Mouse (Mus musculus) gastrocnemius, adult 2 months (tissue): ENCODE measurements at regions not wholly inside any gene's neighbourhood (a gene's known extent, or its start where the extent isn't known, plus 50 kb on each side); places are given as distances from the start of the nearest gene placed in this dataset.
A peak's percentile ranks its signal among the peaks of the same experiment; 100 is the strongest.

Experiments
- DNase-seq: peaks from one replicate; pipeline ENCODE4 v3.0.0; 2022
- H3K27ac ChIP-seq: fragments of 200-600 bp; 2 replicates; pipeline ENCODE4 v1.8.1; 2022; ENCODE audit warnings: mild to moderate bottlenecking
- H3K4me3 ChIP-seq: fragments of 200-600 bp; 2 replicates; pipeline ENCODE4 v1.8.1; 2022; ENCODE audit warnings: mild to moderate bottlenecking, moderate library complexity
- CTCF ChIP-seq: fragments of 200-600 bp; IDR thresholded peaks from 2 replicates; pipeline ENCODE4 v1.8.1; 2022; ENCODE audit warnings: antibody characterized with exemption, mild to moderate bottlenecking, moderate library complexity
- intact Hi-C: fragments of 180-260 bp; cut with DNase I; formaldehyde crosslinking; loops from one replicate; pipeline ENCODE4 v1.15.1; 2025

- H3K27ac ChIP-seq, result no peak overlapping the region
- H3K4me3 ChIP-seq, result no peak overlapping the region
- no peak for DNase-seq
- TF ChIP-seq CTCF, result no peak
- intact Hi-C loops, result no loop called here
These were observed 246.0 kb upstream of the Cd180 start for GRCm38 (mm10) chr13:102447310-102447709.

DNA sequence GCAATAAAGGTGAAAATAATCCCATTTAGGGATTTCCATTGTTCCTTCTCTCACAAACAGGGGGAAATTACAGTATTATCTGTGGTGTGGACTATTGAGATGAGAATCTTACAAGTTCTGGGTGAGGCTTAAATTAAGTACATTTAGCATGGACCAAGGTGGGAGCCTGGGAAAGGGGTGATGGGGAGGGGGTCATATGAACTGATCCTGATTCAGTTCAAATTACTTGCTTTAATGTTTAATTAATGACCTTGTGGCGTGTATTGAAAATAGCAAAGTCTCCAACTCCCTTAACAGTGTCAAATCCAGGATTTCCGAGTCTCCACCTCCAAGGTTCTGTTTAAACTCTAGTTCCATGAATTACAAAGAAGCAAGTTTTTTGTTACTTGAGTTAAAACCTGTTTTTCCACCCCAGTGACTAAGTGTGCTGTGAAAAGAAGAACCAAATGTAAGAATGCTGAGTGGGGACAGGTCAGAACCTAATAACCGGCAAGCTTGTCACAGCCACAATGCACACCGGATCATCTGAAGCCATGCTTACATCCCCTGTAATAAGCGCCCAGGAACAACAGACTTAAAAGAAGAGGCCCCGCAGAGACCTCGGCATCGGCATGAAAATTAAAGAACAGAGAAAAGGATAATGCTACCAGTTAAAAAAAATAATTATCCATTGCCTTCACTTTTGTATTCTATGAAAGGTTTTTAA is 243.8 kb upstream of the Cd180 start:
- no peak for DNase-seq
- Histone ChIP-seq H3K4me3 (no peak overlapping the region), H3K27ac (no peak overlapping the region)
- intact Hi-C loops, result no loop called here
- no peak for TF ChIP-seq CTCF

DNA sequence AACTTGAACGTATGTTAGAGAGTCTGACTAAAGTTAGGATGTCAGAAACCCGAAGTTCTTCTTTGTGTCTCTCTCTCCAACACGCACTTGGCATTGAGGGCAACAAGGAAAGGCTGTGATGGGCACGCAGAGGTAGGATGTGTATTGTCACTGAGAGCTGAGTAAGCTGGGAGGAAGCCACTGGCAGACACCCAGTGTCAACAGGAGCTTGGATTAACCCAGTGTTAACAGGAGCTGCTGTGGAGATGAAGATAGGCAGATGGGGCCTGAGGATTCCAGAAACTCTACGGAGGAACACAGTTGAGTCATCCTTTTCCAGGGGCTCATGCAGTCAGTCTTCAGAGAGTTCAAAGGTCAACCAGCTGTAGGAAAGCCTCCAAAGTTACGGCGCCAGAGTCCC is 242.2 kb upstream of the Cd180 start:
- Histone ChIP-seq H3K4me3 (no peak overlapping the region), H3K27ac (no peak overlapping the region)
- no peak for TF ChIP-seq CTCF
- no peak for DNase-seq
- intact Hi-C loops, result no loop called here

DNA sequence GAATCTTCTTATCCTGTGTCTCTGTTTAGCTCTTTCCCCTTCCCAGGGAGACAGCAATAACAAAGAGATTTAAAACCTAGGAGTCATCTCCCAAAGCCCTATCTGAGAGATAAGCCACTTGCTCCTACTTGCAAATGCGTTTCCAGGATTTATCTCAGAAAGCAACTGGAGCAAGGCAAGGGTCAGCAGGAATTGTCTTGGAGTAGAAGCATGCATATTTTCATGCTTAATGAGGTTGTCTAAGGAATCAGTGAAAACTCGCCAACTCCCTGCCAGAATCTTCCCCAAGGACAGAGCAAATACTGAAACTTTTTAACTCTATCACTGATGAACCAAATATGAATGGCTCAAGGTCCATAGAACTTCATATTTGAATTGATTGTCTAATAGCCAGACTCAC is 234.6 kb upstream of the Cd180 start:
- no peak overlapping the region for H3K4me3 ChIP-seq
- DNase-seq, result no peak
- H3K27ac ChIP-seq, result no peak overlapping the region
- TF ChIP-seq CTCF, result no peak
- intact Hi-C loops, result no loop called here

- H3K4me3 ChIP-seq, result no peak overlapping the region
- H3K27ac ChIP-seq, result no peak overlapping the region
- no peak for DNase-seq
- TF ChIP-seq CTCF, result no peak
- intact Hi-C loops, result no loop called here
These were observed 229.4 kb upstream of the Cd180 start for GRCm38 (mm10) chr13:102463993-102464392.

DNA sequence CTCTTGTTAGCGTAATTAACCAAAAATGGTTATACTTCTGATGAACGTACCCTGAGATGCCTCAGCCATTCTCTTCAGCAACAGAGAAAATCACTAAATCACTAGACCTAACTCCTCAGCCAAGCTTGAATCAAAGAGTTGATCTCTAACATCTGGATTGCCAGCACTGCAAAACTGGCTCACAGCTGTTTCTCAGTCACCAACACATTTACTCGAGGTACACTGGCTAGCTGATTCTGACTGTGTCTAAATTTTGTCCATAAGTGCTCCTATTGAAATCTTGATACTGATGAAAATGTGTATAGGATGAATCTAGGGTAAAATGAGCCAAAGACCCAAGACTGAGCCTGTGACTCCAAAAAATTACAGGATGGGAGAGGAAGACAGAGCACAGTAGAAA is 211.5 kb upstream of the Cd180 start:
- intact Hi-C loops, result no loop called here
- no peak for TF ChIP-seq CTCF
- DNase-seq, result no peak

GRCm38 (mm10) chr13:102482451-102482850 is 210.9 kb upstream of the Cd180 start:
- intact Hi-C loops, result no loop called here
- no peak for DNase-seq
- no peak overlapping the region for H3K4me3 ChIP-seq
- no peak for TF ChIP-seq CTCF
- H3K27ac ChIP-seq, result no peak overlapping the region

More for the DNA sequence above, 211.5 kb upstream of the Cd180 start:
- Histone ChIP-seq H3K4me3 (no peak overlapping the region), H3K27ac (no peak overlapping the region)

DNA sequence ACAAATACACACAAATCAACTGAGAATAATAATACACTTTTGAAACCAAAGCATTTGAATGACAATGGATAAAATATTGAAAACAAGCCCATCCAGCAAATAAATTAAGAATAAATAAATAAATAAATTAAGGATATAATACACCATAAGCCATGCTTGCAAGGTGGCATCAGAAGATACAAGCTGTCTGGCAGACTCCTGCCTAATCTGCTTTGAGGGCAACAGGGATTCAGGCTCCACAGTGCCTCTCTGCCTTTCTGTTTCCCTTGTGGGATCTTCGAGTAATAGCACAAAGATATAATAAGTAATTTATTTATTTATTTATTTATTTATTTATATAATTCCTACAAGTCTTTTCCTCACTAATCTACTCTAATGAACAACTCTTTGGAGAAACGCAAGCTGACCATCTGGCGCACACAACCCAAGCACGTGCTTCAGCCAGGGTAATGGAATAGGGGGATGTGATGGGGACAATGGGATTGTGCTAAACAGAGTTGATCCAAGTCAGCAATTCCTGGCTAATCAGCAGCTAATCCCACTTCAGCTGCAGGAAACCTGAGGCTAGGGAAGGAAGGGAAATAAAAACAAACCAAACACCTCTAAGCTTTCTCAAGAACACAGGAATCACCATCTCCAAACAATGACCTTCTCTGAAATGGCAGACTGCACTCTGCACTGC is 205.8 kb upstream of the Cd180 start:
- H3K27ac ChIP-seq, result no peak overlapping the region
- no peak for TF ChIP-seq CTCF
- intact Hi-C loops, result no loop called here
- DNase-seq, result no peak
- no peak overlapping the region for H3K4me3 ChIP-seq

- intact Hi-C loops, result no loop called here
- Histone ChIP-seq H3K4me3 (no peak overlapping the region), H3K27ac (no peak overlapping the region)
- DNase-seq, result no peak
- TF ChIP-seq CTCF, result no peak
These were observed 202.0 kb upstream of the Cd180 start for GRCm38 (mm10) chr13:102491370-102491769.

- no peak overlapping the region for H3K4me3 ChIP-seq
- intact Hi-C loops, result no loop called here
These were observed 189.0 kb upstream of the Cd180 start for GRCm38 (mm10) chr13:102504157-102504947.

GRCm38 (mm10) chr13:102507226-102507625 is 186.1 kb upstream of the Cd180 start:
- no peak overlapping the region for H3K27ac ChIP-seq
- intact Hi-C loops, result no loop called here
- no peak for DNase-seq
- no peak overlapping the region for H3K4me3 ChIP-seq
- TF ChIP-seq CTCF, result peak; percentile 46

More at GRCm38 (mm10) chr13:102504157-102504947, 189.0 kb upstream of the Cd180 start:
- H3K27ac ChIP-seq, result no peak overlapping the region
- DNase-seq, result no peak
- TF ChIP-seq CTCF, result no peak

DNA sequence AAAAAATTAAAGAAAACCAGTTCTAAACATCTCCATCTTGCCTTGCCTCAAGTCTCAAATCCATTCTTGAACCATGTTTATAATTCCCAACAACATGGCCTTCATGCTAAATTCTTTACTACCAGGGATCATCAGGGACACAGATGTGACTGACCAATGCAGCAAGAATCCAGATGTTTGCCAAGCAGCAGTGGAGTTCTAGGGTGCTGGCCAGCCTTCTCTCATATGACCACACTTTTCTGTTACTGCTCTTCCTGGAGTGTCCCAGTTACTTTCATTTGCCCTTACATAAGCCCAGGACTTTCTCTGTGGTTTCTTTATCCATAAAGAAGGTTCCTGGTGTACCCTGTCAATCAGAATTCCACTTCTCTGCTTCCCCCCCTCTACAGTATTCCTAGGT is 185.4 kb upstream of the Cd180 start:
- no peak for TF ChIP-seq CTCF
- peak overlapping the region; percentile 16 for H3K27ac ChIP-seq
- peak; percentile 20 for DNase-seq
- no peak overlapping the region for H3K4me3 ChIP-seq
- intact Hi-C loops, result no loop called here

- H3K4me3 ChIP-seq, result no peak overlapping the region
These were observed 182.6 kb upstream of the Cd180 start for GRCm38 (mm10) chr13:102510733-102511279.

More at GRCm38 (mm10) chr13:102510733-102511279, 182.6 kb upstream of the Cd180 start:
- intact Hi-C loops, result loop anchor here (10.0 kb wide), 1 partner anchor 776 kb away; no protein-coding TSS in a partner anchor
- H3K27ac ChIP-seq, result no peak overlapping the region
- no peak for DNase-seq
- TF ChIP-seq CTCF, result no peak
